Comparison of ENCODE assay signal across 19 mouse cellular contexts in the genomic region with DNA sequence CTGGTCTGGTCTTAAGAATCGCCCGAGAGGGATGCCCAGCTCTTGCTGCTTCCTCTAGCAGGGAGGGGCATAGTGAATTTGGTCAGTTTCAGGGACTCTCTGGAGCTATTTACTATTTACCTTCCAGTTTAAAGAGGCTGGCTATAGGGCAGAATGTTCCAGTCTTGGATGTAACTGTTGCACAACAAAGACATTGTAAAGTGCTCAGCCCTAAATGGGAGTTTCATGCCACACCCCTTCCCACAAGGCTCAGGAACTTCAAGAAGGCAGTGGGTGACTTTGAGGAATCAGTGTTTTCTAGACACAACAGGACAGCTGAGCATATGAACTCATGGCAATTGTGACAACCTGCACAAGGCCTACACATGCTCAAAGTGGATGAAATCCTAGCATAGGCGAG. TPM values are rescaled to one million over a fixed set of nuclear protein-coding genes. Genes with fewer than 3 reads are reported as not detected.
A peak's percentile ranks its signal among the peaks of the same experiment; 100 is the strongest.
DNase-seq lines count a peak whose midpoint lies in the region; ATAC-seq lines count a peak whose summit lies in the region.
"Had no signal": no experiment of that assay in that cellular context is flagged by ENCODE, and none has a peak within 500 bp of the region (broad histone marks: within the 10 kb centered on the region; RNA-seq: fewer than 3 reads in every experiment).

No protein-coding gene starts in this region.

- peak; percentile 35; the same call in 1 of the 2 replicates for ATAC-seq in granulocyte monocyte progenitor cell, adult 5-6 weeks (replicated peaks; ENCODE audit: poor library complexity, severe bottlenecking)
- 0 out of 2 replicates have a peak, but pooled peaks have one; percentile 9 for ATAC-seq in megakaryocyte progenitor cell, adult 5-6 weeks (replicated peaks; ENCODE audit: poor library complexity)
- ATAC-seq: activated CD4-positive, CD25-positive, alpha-beta regulatory T cell, adult 4 months; forebrain, embryonic 13.5 days; forebrain, embryonic 15.5 days; Patski had no signal

- DNase-seq in ES-CJ7 (ENCODE audit: low read depth, low spot score) (peak; percentile 60), R1 (ENCODE audit: low read depth, low spot score) (peak; percentile 16)
- no peak for DNase-seq in adrenal gland, adult 2 months
- DNase-seq in right cerebral cortex, postnatal 14 days: no peak
- DNase-seq in right cerebral cortex, postnatal 25 days: no peak
- no peak for DNase-seq in layer of hippocampus, postnatal 10 days (ENCODE audit: low spot score in 2 of 2)
- DNase-seq: adrenal gland, postnatal 10 days; adrenal gland, postnatal 36 days; cerebellum, adult 11-12 months; cerebellum, adult 2 months; cerebellum, adult 9-10 months; cerebellum, postnatal 10 days; cerebellum, postnatal 25 days had no signal

RNA-seq across cellular contexts. Expression of a gene that starts 3.9 kb away (rescaled TPM):
- total RNA-seq in granulocyte monocyte progenitor cell, adult 5-6 weeks (2014; fragmentation: Nextera tagmentation): 30.9 and 33.6 TPM in 2 replicates
- 41.0 and 51.9 TPM in 2 replicates for total RNA-seq in granulocyte monocyte progenitor cell, adult 5-6 weeks (2017)
- 32.0 and 33.3 TPM in 2 replicates for total RNA-seq in megakaryocyte progenitor cell, adult 5-6 weeks (2015)
- total RNA-seq in megakaryocyte progenitor cell, adult 5-6 weeks (2017): 35.9 and 53.4 TPM in 2 replicates
- 10 to 100 TPM; 31.0 to 50.1 TPM for total RNA-seq in adrenal gland, adult 2 months (2021)
- polyA plus RNA-seq in adrenal gland, adult 2 months (2012; rRNA removed): 2.7 and 3.7 TPM in 2 replicates
- 10 to 100 TPM; 26.9 to 31.8 TPM for total RNA-seq in layer of hippocampus, postnatal 10 days (2021)

Comparison
In these comparisons a context has a peak if more than half of its experiments do, and no peak if none do; other contexts are left out.
1. DNase-seq: peak in ES-CJ7 (single experiment) and R1 (single experiment); none in adrenal gland, adult 2 months (single experiment), right cerebral cortex, postnatal 14 days (single experiment), right cerebral cortex, postnatal 25 days (single experiment) and layer of hippocampus, postnatal 10 days (0 of 2).